Mouse (Mus musculus) lung, embryonic 16.5 days (tissue): ENCODE results near the gene Gm45808. TPM values are rescaled to one million over a fixed set of nuclear protein-coding genes. Genes with fewer than 3 reads are reported as not detected.
A peak's percentile ranks its signal among the peaks of the same experiment; 100 is the strongest.
"Not testable (repeated sequence)": the region's sequence is repeated elsewhere in the genome, so short reads cannot be mapped to it uniquely, and the experiment has no call there.

Source experiments
- ATAC-seq: fragments of 200-750 bp; cut with Nextera tagmentation; 2 replicates; pipeline ENCODE4 v1.8.0; 2017; ENCODE audit warnings: low read depth, mild to moderate bottlenecking, moderate library complexity
- H3K27ac ChIP-seq: fragments of 300-500 bp; sonication (generic); 2 replicates; pipeline ENCODE4 v1.5.1; 2014; ENCODE audit warnings: mild to moderate bottlenecking, control low read depth, low read length
- H3K27me3 ChIP-seq: fragments of 300-500 bp; sonication (generic); 2 replicates; pipeline ENCODE4 v1.6.1; 2014; ENCODE audit warnings: low read depth, low read length, mixed read lengths; ENCODE audit not compliant: control insufficient read depth, insufficient read depth
- H3K36me3 ChIP-seq: fragments of 300-500 bp; sonication (generic); 2 replicates; pipeline ENCODE4 v1.6.1; 2014; ENCODE audit warnings: low read length; ENCODE audit not compliant: control insufficient read depth, insufficient read depth
- H3K4me1 ChIP-seq: fragments of 300-500 bp; sonication (generic); replicated peaks from 2 replicates; pipeline ENCODE4 v1.6.1; 2014; ENCODE audit warnings: low read length, mixed read lengths; ENCODE audit not compliant: control insufficient read depth, insufficient read depth
- H3K4me2 ChIP-seq: fragments of 300-500 bp; sonication (generic); 2 replicates; pipeline ENCODE4 v1.6.1; 2014; ENCODE audit warnings: low read depth, low read length, control low read depth
- H3K4me3 ChIP-seq: fragments of 300-500 bp; sonication (generic); 2 replicates; pipeline ENCODE4 v1.5.1; 2014; ENCODE audit warnings: mild to moderate bottlenecking, low read length, control low read depth
- H3K9ac ChIP-seq: fragments of 300-500 bp; sonication (generic); 2 replicates; pipeline ENCODE4 v1.6.1; 2014; ENCODE audit warnings: low read length, control low read depth
- H3K9me3 ChIP-seq: fragments of 300-500 bp; sonication (generic); 2 replicates; pipeline ENCODE4 v1.6.1; 2016; ENCODE audit warnings: low read length; ENCODE audit not compliant: control insufficient read depth
- WGBS: fragments of 180-500 bp; shearing (Covaris S2); extraction: QIAGEN DNeasy Blood & Tissue Kit; methylation state at CpG from one replicate; pipeline ENCODE4 v1.1.7; 2014; 5-methylcytosine and 5-hydroxymethylcytosine counted together
- polyA plus RNA-seq: library from polyadenylated mRNA; unstranded; fragments of >200 nt; fragmentation: Nextera tagmentation; extraction: Ambion mirVana; gene quantifications from 2 replicates; pipeline ENCODE4 v1.2.1, GENCODE M21; 2015

The Gm45808 gene
- polyA plus RNA-seq, 1 experiment from 2014 or later: not detected

DNA sequence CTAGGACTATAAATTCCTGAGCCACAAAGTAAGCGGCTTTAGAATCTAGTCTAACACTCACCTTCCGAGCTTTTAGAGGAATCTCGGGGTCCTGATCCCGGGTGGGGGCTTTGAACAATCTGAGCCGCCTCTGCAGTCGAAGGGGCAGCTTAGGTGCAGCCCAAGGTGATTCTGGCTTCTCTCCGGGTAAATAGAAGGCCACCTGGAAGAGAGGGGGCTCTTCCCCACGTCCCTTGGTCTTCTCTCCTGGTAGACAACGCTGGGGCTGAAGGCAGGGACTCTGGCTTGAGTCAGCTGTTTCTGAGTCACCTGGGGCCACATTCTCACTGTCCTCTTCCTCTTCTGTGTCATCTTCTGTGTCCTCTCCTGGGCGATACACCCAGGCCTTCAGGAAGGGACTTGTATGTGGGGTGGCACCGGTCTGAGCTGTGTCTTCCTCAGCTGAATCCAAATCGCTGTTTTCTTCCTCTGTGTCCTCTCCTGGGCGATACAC, 37.1 kb upstream of the Gm45808 start:
- Histone ChIP-seq H3K27me3 (no peaks in the 10 kb centered on the region), H3K9ac (no peak overlapping the region), H3K9me3 (no peaks in the 10 kb centered on the region), H3K27ac (no peak overlapping the region), H3K4me1 (peaks cover 20% of the 10 kb centered on the region), H3K4me2 (no peak overlapping the region), H3K36me3 (peaks cover 5% of the 10 kb centered on the region; the same call in 1 of the 2 replicates), H3K4me3 (no peak overlapping the region)
- ATAC-seq: no peak
- 75% methylated on average over 12 of the region's 13 CpGs for WGBS

DNA sequence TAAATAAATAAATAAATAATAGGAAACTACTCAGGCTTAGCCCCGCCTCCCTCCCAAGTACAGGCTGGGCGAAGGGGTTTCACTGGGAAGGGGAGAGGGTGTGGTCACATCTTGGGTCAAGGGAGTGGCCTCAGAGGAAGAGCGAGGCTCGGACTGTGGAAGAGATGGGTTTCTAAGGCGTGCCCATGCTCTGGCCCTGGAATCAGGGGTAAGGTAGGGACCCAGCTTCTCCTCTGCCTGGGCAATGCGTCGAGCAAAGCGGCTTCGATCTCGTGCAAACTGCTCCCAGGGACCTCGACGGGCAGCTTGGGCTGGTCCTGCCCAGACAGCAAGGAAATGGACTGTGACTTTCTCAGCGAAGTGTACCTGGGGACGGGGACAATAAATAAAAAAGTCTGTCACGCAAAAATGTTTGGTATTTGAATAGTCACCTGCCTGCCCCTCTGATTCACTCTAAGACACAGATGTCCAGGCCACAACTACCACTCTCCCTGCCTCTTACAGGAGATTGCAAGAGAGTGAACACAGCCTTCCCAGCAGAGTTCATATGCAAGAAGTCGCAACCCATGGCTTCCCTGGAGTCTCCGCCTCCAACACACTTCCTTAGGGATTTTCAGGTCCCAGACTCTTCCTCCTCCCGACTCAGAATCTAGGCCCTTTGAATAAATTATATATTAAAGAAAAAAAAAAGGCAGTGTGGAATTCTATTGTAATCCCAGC, 36.5 kb upstream of the Gm45808 start:
- Histone ChIP-seq H3K4me2 (0 out of 2 replicates have a peak overlapping the region, but pooled peaks have one; percentile 12), H3K27me3 (no peaks in the 10 kb centered on the region), H3K4me3 (no peak overlapping the region), H3K27ac (peak overlapping the region; percentile 30; the same call in 1 of the 2 replicates), H3K9ac (no peak overlapping the region), H3K4me1 (peaks cover 20% of the 10 kb centered on the region), H3K9me3 (no peaks in the 10 kb centered on the region), H3K36me3 (peaks cover 5% of the 10 kb centered on the region; the same call in 1 of the 2 replicates)
- WGBS: 69% methylated on average over 18 of the region's 18 CpGs
- no peak for ATAC-seq

DNA sequence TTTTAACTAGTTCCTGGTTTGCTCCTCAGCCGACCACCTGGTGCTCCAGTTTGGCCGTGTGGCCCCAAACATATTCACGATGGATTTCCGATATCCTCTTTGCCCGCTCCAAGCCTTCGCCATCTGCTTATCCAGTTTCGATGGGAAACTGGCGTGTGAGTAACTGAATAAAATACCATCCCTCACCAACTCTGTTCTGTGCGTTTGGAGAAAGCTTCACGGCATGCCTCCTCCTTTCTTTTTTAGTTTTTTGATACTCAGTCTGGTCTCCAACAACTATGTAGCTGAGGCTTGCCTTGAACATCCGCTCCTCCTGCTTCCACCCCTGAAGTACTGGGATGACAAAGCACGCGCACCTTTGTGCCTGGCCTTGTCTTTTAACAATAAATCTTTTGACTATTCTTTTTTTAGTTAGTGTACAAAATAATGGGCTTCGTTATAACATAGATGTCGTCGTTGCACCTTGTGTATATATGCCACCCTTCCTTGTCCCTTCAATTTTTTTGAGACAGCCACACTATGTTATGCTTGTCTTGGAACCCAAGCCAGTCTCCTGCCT, 35.7 kb upstream of the Gm45808 start:
- peak overlapping the region; percentile 60 for H3K4me3 ChIP-seq
- no peak for ATAC-seq
- H3K9ac ChIP-seq: peak overlapping the region; percentile 74
- peak overlapping the region; percentile 56 for H3K4me2 ChIP-seq
- peaks cover 5% of the 10 kb centered on the region; the same call in 1 of the 2 replicates for H3K36me3 ChIP-seq
- no peak overlapping the region for H3K27ac ChIP-seq
- peaks cover 20% of the 10 kb centered on the region for H3K4me1 ChIP-seq
- 56% methylated on average over 16 of the region's 16 CpGs for WGBS
- H3K27me3 ChIP-seq: no peaks in the 10 kb centered on the region
- H3K9me3 ChIP-seq: no peaks in the 10 kb centered on the region

DNA sequence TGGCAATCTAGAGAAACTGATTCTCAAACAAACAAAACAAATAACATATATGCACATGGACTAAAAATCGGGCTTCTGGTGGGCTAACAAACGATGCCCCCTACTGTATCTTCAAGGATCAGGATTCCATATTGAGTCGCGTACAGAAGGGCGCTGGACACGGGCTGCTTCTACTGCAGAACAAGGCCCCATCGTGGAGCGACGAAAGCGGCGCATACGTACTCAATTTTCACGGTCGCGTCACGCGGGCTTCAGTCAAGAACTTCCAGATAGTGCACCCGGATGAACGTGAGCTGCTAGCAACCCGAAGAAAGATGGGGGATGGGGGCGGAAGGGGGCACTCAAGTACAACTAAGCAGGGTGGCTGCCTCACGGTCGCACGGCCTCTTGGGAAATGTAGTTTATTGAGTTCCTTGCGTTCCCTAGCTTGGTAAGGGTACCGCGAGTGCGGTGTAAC, 35.1 kb upstream of the Gm45808 start:
- Histone ChIP-seq H3K4me2 (peak overlapping the region; percentile 56), H3K36me3 (peaks cover 5% of the 10 kb centered on the region; the same call in 1 of the 2 replicates), H3K4me3 (peak overlapping the region; percentile 60), H3K9ac (peak overlapping the region; percentile 74), H3K27ac (peak overlapping the region; percentile 90), H3K9me3 (no peaks in the 10 kb centered on the region), H3K4me1 (peaks cover 20% of the 10 kb centered on the region), H3K27me3 (no peaks in the 10 kb centered on the region)
- WGBS: 1% methylated on average over 28 of the region's 28 CpGs
- ATAC-seq: peak; percentile 69

DNA sequence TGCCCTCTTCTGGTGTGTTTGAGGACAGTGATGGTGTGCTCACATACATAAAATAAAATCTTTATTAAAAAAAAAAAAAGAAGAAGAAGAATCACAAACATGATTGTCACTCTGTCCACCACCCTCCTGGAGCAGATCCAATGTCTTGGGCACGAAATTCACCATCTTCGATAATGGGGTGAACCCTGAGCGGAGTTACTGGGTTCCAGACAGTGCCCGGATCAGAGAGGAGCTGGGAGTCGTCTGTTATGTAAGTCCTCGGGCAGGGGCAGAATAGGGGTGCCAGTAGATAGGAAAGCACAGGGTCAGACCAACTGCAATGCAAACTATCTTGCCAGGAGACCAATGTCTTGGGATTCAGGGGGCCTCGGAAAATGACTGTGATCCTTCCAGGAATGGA, 34.0 kb upstream of the Gm45808 start:
- Histone ChIP-seq H3K4me2 (no peak overlapping the region), H3K4me1 (peaks cover 20% of the 10 kb centered on the region)
- WGBS: 92% methylated on average over 7 of the region's 7 CpGs

DNA sequence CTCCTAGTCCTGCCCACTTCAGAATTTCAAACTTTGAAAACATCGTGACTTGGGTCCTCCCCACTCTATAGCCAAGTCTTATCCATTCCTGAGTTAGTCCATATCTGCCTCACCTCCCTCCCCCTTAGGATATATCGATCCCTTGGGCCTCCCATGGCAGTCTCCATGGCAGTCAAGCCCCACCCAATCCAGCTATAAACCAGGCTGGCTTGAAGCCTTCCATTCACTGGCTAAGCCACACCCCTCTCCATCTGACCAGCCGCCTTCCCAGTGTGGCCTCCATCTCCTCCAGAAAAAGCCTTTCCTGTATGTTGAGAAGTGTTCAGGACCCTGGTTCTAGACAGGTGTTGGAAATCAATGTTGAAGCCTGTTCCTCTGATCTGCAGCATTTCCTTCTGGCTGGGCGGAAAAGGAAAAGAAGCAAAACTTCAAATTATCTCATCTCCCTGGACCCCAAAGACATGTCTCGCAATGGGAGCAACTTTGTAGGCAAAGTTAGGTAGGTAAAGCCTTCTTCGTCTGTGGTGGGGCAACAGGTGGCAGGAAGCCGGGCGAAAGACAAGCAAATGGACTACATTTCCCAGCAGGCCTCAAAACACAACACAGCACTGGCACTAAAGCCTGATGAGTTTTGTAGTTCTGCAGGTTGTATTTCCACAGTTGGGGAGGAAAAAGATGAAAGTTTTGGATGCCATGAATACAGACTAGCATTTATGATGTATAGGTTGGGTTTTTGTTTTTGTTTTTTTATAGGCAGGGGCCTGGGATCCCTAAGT, 32.9 kb upstream of the Gm45808 start:
- no peaks in the 10 kb centered on the region for H3K27me3 ChIP-seq
- ATAC-seq: no peak
- 71% methylated on average over 8 of the region's 8 CpGs for WGBS

More for the DNA sequence above, 34.0 kb upstream of the Gm45808 start:
- Histone ChIP-seq H3K9me3 (no peaks in the 10 kb centered on the region), H3K9ac (no peak overlapping the region), H3K27ac (no peak overlapping the region), H3K27me3 (no peaks in the 10 kb centered on the region), H3K4me3 (no peak overlapping the region), H3K36me3 (peaks cover 5% of the 10 kb centered on the region; the same call in 1 of the 2 replicates)
- no peak for ATAC-seq

DNA sequence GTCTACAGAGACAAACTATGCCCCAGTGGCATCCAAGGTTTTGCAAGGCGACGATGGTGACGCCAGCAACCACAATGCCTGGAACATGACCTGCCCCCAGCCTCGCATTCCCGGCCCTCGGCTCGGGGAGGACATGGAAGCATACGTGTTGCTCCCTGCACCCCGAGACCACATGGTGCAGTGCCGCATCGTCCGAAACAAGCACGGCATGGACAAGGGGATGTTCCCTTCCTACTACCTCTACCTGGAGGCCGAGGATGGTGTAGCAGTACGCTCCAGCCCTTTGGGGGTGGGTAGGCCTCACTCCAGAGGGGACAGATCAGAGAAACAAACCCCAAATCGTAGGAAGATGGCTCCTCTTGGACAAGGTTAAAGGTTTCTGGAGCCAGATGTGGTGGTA, 32.0 kb upstream of the Gm45808 start:
- Histone ChIP-seq H3K4me1 (peaks cover 10% of the 10 kb centered on the region; the same call in 1 of the 2 replicates), H3K27me3 (no peaks in the 10 kb centered on the region), H3K27ac (no peak overlapping the region), H3K4me2 (no peak overlapping the region), H3K36me3 (peaks cover 5% of the 10 kb centered on the region; the same call in 1 of the 2 replicates), H3K9ac (no peak overlapping the region), H3K9me3 (no peaks in the 10 kb centered on the region), H3K4me3 (no peak overlapping the region)
- ATAC-seq: no peak
- WGBS: 85% methylated on average over 16 of the region's 16 CpGs

More for the DNA sequence above, 32.9 kb upstream of the Gm45808 start:
- H3K4me1 ChIP-seq: peaks cover 13% of the 10 kb centered on the region
- no peak overlapping the region for H3K4me3 ChIP-seq
- H3K9ac ChIP-seq: no peak overlapping the region
- H3K27ac ChIP-seq: no peak overlapping the region
- no peak overlapping the region for H3K4me2 ChIP-seq
- no peaks in the 10 kb centered on the region for H3K9me3 ChIP-seq
- H3K36me3 ChIP-seq: peaks cover 5% of the 10 kb centered on the region; the same call in 1 of the 2 replicates

DNA sequence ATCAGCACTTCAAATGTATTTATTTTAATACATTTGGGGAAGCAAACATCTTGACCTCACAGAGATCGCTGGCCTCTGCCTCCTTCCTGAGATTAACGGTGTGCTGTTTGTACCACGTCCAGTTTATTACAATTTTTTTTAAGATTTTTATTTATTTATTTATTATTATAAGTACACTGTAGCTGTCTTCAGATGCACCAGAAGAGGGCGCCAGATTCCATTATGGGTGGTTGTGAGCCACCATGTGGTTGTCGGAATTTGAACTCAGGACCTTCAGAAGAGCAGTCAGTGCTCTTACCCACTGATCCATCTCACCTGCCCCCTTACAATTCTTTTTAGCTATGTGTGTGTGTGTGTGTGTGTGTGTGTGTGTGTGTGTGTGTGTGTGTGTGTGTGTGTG, 30.2 kb upstream of the Gm45808 start:
- not testable (repeated sequence) for H3K4me2 ChIP-seq, H3K4me3 ChIP-seq, H3K9me3 ChIP-seq, ATAC-seq, H3K4me1 ChIP-seq, H3K27me3 ChIP-seq, H3K27ac ChIP-seq, H3K36me3 ChIP-seq, H3K9ac ChIP-seq
- WGBS: 66% methylated on average over 5 of the region's 5 CpGs
